Mouse (Mus musculus) ES-Bruce4 (cell line): ENCODE measurements around the gene Mical2. TPM values are rescaled to one million over a fixed set of nuclear protein-coding genes. Genes with fewer than 3 reads are reported as not detected.

ENCODE experiments used
- H3K27ac ChIP-seq: 2 replicates; pipeline ENCODE4 v1.5.1; 2012; ENCODE audit warnings: low read length, inconsistent platforms; ENCODE audit not compliant: insufficient read depth
- H3K27me3 ChIP-seq: 2 replicates; pipeline ENCODE4 v1.6.1; 2012; ENCODE audit warnings: mild to moderate bottlenecking, low read length, inconsistent platforms; ENCODE audit not compliant: control insufficient read depth, poor library complexity, insufficient read depth, severe bottlenecking
- H3K36me3 ChIP-seq: 2 replicates; pipeline ENCODE4 v1.6.1; 2012; ENCODE audit warnings: inconsistent platforms, mild to moderate bottlenecking, low read length, moderate library complexity; ENCODE audit not compliant: control insufficient read depth, poor library complexity, insufficient read depth, severe bottlenecking
- H3K4me1 ChIP-seq: one replicate; pipeline ENCODE4 v1.8.1; 2011; ENCODE audit warnings: low read length; ENCODE audit not compliant: control insufficient read depth, insufficient read depth
- H3K4me3 ChIP-seq: 2 replicates; pipeline ENCODE4 v1.5.1; 2011; ENCODE audit warnings: low read depth, mild to moderate bottlenecking, low read length
- H3K9ac ChIP-seq: 2 replicates; pipeline ENCODE4 v1.6.1; 2012; ENCODE audit warnings: low read depth, mild to moderate bottlenecking, inconsistent platforms; ENCODE audit not compliant: poor library complexity, severe bottlenecking
- H3K9me3 ChIP-seq: replicated peaks from 2 replicates; pipeline ENCODE4 v1.6.1; 2012; ENCODE audit warnings: mild to moderate bottlenecking, low read length, inconsistent platforms; ENCODE audit not compliant: control insufficient read depth, poor library complexity, insufficient read depth, severe bottlenecking
- CTCF ChIP-seq: IDR thresholded peaks from one replicate; pipeline ENCODE4 v1.8.1; 2011; ENCODE audit warnings: low read depth, low read length
- EP300 ChIP-seq: IDR thresholded peaks from 2 replicates; pipeline ENCODE4 v1.6.1; 2011; ENCODE audit warnings: low read depth, low read length; ENCODE audit not compliant: insufficient read depth
- POLR2A ChIP-seq: IDR thresholded peaks from one replicate; pipeline ENCODE4 v1.8.1; 2011; ENCODE audit warnings: low read length; ENCODE audit not compliant: insufficient read depth
- polyA plus RNA-seq: library from polyadenylated mRNA; stranded (reverse); fragments of >200 nt; gene quantifications from 2 replicates; pipeline ENCODE4 v1.2.4, GENCODE M21; 2011; ENCODE audit warnings: low read depth; ENCODE audit not compliant: missing spikeins, insufficient read depth, insufficient read length

Gene Mical2
- polyA plus RNA-seq, 1 experiment = 2.4 TPM

DNA sequence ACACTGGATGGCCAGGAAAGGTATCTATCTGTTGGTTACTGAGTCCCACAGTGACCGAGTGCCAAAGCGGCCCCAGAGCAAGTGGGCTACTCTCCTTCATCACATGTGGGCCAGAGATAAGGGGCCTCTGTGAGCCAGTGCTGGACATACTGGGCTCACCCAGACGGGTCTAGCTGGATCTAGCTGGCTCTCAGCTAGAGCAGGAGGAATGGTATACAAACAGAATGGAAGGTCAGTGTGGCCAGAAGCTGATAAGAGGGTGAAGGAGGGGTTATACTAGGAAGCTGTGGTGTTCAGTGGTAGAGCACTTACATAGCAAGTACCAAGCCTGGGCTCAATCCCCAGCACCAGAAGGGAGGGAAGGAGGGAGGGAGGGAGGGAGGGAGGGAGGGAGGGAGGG lies 140.2 kb downstream of the Mical2 start:
- no peak for TF ChIP-seq POLR2A
- TF ChIP-seq CTCF = no peak
- no peak for TF ChIP-seq EP300
- H3K4me3 ChIP-seq = no peak overlapping the region
- H3K4me1 ChIP-seq = no peaks in the 10 kb centered on the region
- H3K27ac ChIP-seq = no peak overlapping the region
- H3K9me3 ChIP-seq = no peaks in the 10 kb centered on the region
- no peaks in the 10 kb centered on the region for H3K36me3 ChIP-seq
- no peaks in the 10 kb centered on the region for H3K27me3 ChIP-seq
- no peak overlapping the region for H3K9ac ChIP-seq

DNA sequence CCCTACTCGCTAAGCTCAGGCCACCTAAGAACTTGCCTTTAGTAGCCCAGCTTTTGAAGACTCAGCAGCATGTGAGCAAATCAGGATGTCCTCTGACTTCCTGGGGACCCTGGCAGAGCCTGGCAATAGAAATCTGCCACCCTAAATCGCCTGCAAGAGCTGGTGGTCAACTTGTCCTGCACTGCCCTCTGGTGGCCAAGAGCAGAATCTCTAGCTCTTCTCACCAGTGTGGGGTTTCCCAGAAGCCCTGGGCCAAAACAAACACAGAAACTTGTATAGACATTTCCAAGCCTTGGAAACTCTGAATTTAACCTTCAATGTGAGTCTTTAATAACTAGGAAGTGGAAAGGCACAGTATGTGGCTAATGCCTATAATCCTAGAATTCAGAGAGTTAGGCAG lies 143.4 kb downstream of the Mical2 start:
- Histone ChIP-seq H3K9ac (no peak overlapping the region), H3K36me3 (no peaks in the 10 kb centered on the region), H3K27ac (no peak overlapping the region), H3K9me3 (no peaks in the 10 kb centered on the region), H3K27me3 (no peaks in the 10 kb centered on the region), H3K4me1 (no peaks in the 10 kb centered on the region), H3K4me3 (no peak overlapping the region)
- peak; percentile 89 for TF ChIP-seq CTCF
- TF ChIP-seq EP300 = no peak

GRCm38 (mm10) chr7:112369977-112370376 lies 144.3 kb downstream of the Mical2 start:
- Histone ChIP-seq H3K27ac (no peak overlapping the region), H3K4me1 (no peaks in the 10 kb centered on the region), H3K4me3 (no peak overlapping the region), H3K36me3 (no peaks in the 10 kb centered on the region), H3K27me3 (no peaks in the 10 kb centered on the region), H3K9me3 (no peaks in the 10 kb centered on the region), H3K9ac (no peak overlapping the region)
- no peak for TF ChIP-seq CTCF
- no peak for TF ChIP-seq POLR2A
- no peak for TF ChIP-seq EP300

GRCm38 (mm10) chr7:112371387-112371786 lies 145.7 kb downstream of the Mical2 start:
- Histone ChIP-seq H3K27ac (no peak overlapping the region), H3K4me1 (no peaks in the 10 kb centered on the region), H3K36me3 (no peaks in the 10 kb centered on the region), H3K27me3 (no peaks in the 10 kb centered on the region), H3K4me3 (no peak overlapping the region), H3K9ac (no peak overlapping the region), H3K9me3 (no peaks in the 10 kb centered on the region)
- TF ChIP-seq POLR2A (no peak), CTCF (no peak), EP300 (no peak)

- no peaks in the 10 kb centered on the region for H3K4me1 ChIP-seq
- H3K27ac ChIP-seq = no peak overlapping the region
- H3K9ac ChIP-seq = no peak overlapping the region
- TF ChIP-seq POLR2A (no peak), CTCF (no peak), EP300 (no peak)
- no peaks in the 10 kb centered on the region for H3K27me3 ChIP-seq
- H3K36me3 ChIP-seq = no peaks in the 10 kb centered on the region
- H3K9me3 ChIP-seq = no peaks in the 10 kb centered on the region
- H3K4me3 ChIP-seq = no peak overlapping the region
Measured at GRCm38 (mm10) chr7:112374035-112374434, 148.4 kb downstream of the Mical2 start.

DNA sequence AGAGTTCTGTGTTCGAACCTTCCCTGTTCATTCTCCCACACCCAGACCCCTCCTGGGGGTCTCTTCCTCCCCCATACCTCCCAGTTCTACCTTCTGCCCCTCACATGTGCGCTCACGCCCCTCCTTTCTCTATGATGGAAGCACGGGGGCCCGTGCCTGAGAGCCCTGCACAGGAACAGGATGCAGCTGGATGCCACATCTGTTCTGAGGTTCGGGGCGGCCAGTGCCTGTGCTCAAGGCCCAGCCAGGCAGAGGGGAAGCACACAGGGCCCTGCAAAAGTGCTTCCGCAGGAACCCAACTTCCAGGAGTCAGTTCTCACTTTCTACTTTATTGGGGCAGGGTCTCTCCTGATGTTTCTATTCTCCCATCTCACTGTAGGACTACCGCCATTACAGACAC lies 149.4 kb downstream of the Mical2 start:
- H3K27me3 ChIP-seq = no peaks in the 10 kb centered on the region
- H3K9ac ChIP-seq = no peak overlapping the region
- TF ChIP-seq EP300 = no peak
- no peak for TF ChIP-seq POLR2A
- TF ChIP-seq CTCF = no peak
- H3K9me3 ChIP-seq = no peaks in the 10 kb centered on the region
- H3K27ac ChIP-seq = no peak overlapping the region
- H3K4me3 ChIP-seq = no peak overlapping the region
- H3K4me1 ChIP-seq = no peaks in the 10 kb centered on the region
- no peaks in the 10 kb centered on the region for H3K36me3 ChIP-seq
